ENCODE assay signal across 12 mouse cellular contexts in genomic region chr2:135875549-135875948, GRCm38 (mm10).
DNase-seq lines count a peak whose midpoint lies in the region; ATAC-seq and TF ChIP-seq lines count a peak whose summit lies in the region.
"Had no signal": no experiment of that assay in that cellular context is flagged by ENCODE, and none has a peak within 500 bp of the region (broad histone marks: within the 10 kb centered on the region; RNA-seq: fewer than 3 reads in every experiment).

No protein-coding gene starts in this region.

- peak overlapping the region; percentile 49; the same call in 1 of the 2 replicates for H3K27ac ChIP-seq in layer of hippocampus, adult 2 months
- H3K27ac ChIP-seq: lung, embryonic 15.5 days; neural tube, embryonic 15.5 days had no signal

- H3K4me3 ChIP-seq in layer of hippocampus, adult 2 months = no peak overlapping the region
- H3K4me3 ChIP-seq: lung, embryonic 15.5 days; neural tube, embryonic 15.5 days had no signal

- DNase-seq in frontal cortex, postnatal 10 days (ENCODE audit: low spot score in 2 of 2) = no peak
- peak; percentile 43 for DNase-seq in right cerebral cortex, adult 18-20 months
- DNase-seq in right cerebral cortex, postnatal 4 days = no peak
- peak; percentile 19 to 38 for DNase-seq in layer of hippocampus, adult 2 months (ENCODE audit: low spot score in 2 of 2)
- DNase-seq in skeletal muscle tissue, adult 2 months (ENCODE audit: low read depth, low spot score) = peak; percentile 38
- no peak for DNase-seq in cerebellum, adult 9-10 months
- DNase-seq in thymus, adult 18-20 months = no peak
- DNase-seq: thymus, adult 2 months had no signal

- ATAC-seq in frontal cortex, adult (ENCODE audit: low TSS enrichment) = peak; percentile 87
- ATAC-seq: intestine, postnatal 0 days had no signal

- no peak for TF ChIP-seq CTCF in layer of hippocampus, adult 2 months (conservative IDR thresholded peaks at IDR 0.05)

Comparison
In these comparisons a context has a peak if more than half of its experiments do, and no peak if none do; other contexts are left out.
1. DNase-seq: peak in right cerebral cortex, adult 18-20 months (single experiment), layer of hippocampus, adult 2 months (2 of 2) and skeletal muscle tissue, adult 2 months (single experiment); none in frontal cortex, postnatal 10 days (0 of 2), right cerebral cortex, postnatal 4 days (single experiment), cerebellum, adult 9-10 months (single experiment) and thymus, adult 18-20 months (0 of 2).